Mouse (Mus musculus): ENCODE data around the gene Glb1l.

Gene Glb1l

DNA sequence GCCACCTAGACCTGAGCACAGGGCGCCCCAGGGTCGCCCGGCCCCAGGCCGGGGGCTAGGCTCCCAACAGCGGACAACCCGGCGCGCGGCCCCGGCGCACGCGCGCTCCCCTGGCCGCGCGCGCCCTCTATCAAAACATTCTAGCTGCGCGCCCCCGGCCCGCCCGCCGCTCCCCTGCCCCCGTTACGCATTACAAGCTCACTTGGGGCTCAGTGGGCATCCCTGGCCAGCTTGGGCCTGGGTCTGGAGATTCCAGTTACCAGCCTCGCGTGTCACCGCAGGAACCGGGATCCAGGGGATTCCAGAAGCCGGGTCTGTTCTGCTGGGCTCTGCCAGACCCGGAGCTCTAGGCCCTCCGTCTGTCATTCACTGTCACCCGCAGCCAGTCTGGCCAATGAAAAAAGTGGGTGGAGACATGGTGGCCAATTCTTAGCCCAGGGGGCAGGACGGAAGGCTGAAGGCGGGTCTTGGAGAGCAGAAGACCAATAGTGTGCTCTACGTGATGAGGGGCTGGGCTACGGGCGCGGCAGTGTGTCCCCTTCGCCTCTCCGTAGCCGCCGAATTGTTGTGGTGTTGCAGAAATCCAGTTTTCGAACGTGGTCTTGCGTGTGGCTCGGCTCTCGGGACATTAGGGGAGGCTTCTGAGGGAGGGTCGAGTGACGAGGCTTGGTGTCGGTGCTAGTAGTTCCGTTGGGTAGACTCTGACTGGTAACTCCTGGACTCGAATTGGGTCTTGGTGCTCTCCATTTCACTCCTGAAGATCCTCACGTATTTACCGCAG lies 18.8 kb downstream of the Glb1l start, which contains the start of the genes Ankzf1 and Atg9a:
Gene Ankzf1, plus strand, starts transcription at position 530 of the 781 bp plus-strand sequence.
Gene Atg9a, minus strand, starts transcription at position 575 of the 781 bp plus-strand sequence.
- peak; percentile 93 to 94 for DNase-seq

DNA sequence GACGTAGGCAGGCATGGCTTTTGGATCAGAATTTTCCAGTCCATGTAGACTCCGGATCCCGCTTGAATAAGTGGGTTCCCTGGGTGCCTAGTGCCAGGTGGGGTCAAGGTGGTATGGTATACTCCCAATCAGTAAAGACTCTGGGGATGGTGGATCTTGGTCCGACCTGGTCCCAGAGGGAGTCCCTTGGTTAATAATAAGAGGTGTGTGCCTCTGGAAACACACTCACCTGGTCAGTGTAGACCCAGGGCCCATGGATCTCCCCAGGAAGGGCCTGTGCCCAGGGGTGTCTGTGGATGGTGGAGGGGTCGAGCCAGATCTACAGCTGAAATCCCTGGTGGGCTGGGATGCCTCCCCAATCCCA lies 19.4 kb downstream of the Glb1l start:
- DNase-seq: no peak

DNA sequence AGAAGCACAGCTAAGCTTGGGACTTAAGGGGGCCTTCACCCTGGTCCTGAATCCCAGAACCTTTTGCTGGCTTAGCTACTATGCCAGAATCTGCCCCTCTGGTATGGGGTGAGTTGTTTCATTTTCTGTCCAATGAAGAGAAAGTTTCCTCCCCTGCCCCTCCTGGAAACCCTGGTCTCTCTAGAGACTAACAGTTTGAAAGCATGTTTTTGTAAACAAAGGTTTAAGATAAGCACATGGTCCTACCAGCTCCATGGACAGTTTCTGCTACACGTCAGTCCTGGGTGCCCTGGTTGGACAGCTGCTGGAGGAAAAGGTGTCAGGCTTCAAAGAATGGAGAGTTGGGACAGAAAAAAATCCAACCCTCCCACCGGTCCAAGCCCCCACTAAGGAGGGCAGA lies 20.0 kb downstream of the Glb1l start:
- no peak for DNase-seq

DNA sequence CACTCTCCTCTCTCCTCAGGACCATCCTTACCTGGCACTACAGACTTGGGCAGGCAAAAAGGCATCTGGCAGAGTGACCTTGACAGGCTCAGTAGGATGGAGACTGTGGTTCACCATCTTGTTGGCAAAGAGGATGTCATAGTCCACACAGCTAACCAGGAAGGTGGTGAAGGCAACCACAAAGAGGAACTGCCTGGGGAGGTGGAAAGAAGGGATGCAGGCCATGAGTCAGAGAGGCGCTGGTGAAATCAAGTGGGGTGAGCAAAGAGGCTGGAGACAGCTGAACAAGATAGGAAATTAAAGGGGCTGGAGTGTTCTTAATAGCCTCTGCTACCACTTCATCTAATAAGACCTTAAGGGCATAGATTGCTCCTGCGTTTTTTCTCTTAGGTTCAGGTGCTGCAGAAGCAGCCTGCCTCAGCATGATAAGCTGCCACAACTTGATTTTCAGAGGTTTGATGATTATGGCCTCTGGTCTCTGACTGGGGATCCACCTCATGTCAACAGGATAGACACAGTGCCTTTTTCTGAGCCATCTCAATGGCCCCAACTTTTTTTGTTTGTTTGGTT lies 22.6 kb downstream of the Glb1l start:
- DNase-seq: no peak

DNA sequence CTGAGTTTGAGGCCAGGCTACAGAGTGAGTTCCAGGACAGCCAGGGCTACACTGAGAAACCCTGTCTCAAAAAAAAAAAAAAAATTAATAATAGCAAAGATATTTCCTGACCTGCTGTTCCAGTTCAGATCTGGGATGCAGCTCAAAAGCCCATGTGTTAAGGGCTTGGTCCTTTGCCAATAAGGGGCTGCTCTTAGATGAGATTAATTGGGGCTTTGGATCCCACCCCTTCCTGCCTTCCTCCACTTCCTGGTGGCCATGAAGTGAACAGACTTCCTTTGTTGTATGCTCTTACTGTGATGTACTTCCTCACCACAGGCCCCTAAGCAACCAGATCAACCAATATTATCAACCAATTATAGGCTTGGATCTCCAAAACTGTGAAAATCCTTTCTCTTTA lies 23.5 kb downstream of the Glb1l start:
- DNase-seq: no peak

DNA sequence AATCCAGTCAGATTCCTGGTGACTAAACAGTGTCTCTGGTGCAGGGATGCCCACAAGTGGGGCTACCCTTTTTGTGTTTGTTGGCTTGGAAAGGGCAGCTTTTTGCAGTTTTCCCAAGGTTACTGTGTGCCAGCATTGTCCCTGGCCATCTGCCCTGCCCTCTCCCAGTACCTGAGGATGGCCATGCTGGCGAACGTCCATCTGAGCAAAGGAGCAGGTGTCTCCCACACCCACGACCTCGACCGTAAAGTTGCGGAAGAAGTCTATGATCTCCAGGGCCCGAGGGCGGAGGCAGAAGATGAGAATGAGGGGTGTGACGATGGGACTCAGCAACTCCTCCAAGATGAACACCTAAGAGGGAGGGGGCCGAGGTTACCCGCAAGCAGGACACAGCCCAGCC lies 25.1 kb downstream of the Glb1l start:
- peak; percentile 49 to 67 for DNase-seq

DNA sequence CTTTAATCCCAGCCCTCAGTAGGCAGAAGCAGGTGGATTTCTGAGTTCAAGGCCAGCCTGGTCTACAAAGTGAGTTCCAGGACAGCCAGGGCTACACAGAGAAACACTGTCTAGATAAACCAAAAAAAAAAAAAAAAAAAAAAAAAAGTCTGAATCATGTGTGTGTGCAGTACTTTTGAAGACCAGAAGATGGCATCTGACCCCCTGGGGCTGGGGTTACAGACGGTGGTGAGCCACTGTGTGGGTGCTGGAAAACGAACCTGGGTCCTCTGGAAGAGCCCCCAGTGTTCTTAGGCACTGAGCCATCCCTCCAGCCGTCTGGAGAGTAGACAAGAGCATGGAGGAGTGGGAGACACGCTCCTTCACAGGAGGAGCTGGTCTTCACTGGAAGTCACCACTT lies 28.5 kb downstream of the Glb1l start:
- no peak for DNase-seq

DNA sequence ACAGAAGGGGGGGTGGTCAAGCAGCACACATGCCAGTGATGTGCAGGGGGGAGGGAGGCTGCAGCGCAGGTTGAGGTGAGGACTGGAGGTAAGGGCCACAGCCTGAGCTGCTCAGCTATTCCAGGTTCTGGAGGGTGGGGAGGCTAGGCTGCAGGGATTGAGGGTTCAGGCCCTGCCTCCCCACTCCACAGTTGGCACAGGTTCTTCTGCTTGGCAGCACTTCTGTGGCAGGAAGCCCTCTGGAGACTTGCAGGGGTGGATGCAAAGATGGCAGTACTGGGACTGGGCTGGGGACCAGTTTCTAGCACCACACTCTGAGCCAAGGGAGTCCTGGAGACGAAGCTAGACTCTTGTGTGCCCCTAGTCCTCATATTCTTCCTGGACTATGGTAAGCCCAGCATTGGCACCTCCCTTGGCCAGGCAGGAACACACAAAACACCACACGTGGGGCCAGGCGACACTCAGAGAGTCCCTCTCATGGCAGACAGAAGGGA lies 29.2 kb downstream of the Glb1l start:
- DNase-seq: peak in 1 of 2 experiments; percentile 28

DNA sequence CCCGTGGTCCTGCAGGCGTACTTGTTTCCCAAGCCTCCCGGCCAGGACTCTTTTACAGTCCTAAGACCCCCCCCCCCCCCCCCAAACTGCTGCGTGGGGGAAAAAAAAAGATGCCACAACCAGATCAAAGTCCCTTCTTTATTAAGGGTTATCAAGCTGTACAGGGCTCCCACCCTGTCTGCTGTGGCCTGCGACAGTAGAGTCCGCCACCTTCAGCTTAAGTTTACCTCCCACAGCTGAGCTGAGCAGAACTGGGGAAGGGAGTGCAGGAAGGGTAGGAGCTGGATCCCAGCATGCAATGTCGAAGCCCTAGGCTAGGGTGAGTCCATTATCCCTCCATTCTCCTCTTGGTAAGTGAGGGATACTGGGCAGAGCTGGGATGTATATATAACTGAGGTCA lies 29.9 kb downstream of the Glb1l start:
- DNase-seq: no peak

DNA sequence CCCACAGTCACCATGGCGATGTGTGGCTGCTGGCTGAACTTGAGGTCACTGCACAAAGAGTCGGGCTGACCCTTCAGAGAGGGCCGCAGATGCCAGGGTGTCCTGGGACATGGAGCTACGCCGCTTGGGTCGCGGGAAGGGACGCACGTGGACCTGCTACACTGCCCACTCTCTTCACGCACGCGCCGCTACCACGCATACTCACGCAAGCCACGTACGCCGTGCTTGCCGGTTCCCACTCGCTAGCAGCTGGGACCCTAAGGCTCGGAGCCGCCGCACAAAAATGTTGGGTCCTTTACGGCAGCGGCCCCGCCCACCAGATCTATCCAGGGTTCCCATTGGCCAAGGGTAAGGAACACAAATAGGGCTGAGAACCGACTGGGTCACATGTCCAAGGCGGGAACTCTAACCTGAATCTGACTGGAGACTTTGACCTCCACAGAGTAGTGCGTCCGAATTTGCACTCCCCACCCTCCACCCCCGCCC lies 30.5 kb downstream of the Glb1l start, which contains the start of gene Abcb6:
Gene Abcb6, minus strand, starts transcription at position 288 of the 486 bp plus-strand sequence.
- DNase-seq: peak; percentile 86 to 89

DNA sequence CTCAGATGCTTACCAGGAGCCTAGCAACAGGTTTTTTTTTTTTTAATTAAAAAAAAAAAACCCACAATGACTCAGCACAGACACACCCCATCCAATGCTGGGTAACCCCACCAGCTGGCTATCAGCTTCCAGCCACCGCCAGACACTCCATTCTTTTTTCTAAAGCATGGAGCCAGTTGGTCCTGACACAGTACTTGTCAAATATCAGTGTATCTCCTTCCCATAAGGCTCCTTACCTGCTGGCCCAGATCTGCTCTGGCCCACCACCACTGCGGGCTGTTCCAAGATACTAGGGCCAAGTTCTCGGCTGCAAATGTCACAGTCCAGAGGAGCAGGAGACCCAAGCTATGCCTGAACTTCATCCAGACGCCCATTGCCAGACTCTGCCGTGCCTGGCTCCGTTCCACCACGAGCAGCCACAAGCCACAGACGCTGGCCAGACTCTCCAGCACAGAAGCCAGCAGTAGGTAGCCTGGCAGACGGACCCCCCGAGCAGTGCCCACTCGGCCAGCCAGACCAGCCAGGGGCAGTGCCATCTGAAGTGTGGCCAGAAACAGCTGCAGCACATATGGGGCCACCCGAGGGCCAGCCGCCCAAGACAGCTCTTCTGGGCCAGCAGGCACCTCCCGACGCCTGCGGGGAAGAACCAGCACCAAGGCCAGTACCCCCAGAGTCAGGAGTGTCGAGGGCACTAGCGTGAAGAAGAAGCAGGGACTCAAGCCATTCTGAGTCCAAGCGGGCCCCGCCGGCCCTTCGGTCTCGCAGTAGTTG lies 31.1 kb downstream of the Glb1l start:
- peak; percentile 61 to 74 for DNase-seq

DNA sequence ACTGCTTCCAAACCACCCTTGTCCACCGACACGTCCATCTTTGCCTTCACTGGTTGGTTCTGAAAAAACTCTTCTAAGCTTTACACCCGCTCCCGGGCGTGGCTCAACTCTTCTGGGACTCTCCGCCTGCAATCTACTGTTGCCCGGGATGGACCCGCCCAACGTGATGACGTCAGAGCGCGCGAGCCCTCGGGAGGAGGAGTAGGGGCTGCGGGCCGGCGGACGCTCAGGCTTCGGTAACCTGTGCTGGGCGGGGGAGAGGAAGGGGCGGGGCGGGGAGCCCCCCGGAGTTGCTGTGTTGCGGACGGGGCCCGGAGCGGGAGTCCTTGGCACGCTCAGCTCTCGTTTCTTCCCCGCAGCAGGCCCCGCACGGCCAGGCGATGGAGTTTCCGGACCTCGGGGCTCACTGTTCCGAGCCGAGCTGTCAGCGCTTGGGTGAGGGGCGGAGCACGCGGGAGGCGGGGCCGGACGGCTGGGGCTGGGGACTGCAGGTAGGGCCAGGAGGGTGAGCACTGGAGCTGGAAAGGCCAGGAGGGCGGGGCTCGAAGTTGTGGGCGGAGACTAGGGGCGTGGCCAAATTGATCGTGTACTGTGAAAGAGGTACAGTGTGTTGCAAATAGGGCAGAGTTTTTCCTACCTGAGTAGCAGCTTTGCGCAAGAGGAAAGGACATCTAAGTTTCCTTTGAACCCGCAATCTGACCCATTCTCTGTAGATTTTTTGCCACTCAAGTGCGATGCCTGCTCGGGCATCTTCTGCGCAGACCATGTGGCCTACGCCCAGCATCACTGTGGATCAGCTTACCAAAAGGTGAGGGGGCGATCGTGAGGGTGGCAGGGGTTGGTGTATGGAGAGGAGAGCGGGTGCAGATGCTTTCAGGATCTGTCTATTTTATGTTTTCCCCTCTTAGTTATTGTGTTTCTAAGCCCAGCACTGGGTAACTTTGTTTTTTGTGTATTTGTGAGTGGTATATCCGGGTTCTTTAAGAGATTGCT lies 41.8 kb downstream of the Glb1l start, which contains the start of gene Zfand2b:
Gene Zfand2b, plus strand, starts transcription at position 175 of the 993 bp plus-strand sequence.
- peak; percentile 97 to 98 for DNase-seq

DNA sequence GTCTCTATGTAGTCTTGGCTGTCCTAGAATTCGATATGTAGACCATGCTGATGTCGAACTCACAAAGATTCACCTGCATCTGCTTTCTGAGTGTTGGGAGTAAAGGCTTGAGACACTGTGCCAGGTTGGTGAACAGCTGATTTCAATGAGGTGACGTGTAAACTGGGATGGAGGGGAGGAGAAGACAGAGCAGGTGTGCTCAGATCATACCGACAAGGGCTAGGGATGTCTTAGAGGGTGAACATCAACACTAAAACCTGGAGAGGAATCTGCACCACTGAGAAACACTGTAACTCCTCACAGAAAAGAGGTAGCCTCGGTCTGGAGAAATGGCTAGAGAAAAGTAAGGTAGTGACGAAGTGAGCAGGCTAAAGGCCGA lies 42.5 kb downstream of the Glb1l start:
- no peak for DNase-seq

DNA sequence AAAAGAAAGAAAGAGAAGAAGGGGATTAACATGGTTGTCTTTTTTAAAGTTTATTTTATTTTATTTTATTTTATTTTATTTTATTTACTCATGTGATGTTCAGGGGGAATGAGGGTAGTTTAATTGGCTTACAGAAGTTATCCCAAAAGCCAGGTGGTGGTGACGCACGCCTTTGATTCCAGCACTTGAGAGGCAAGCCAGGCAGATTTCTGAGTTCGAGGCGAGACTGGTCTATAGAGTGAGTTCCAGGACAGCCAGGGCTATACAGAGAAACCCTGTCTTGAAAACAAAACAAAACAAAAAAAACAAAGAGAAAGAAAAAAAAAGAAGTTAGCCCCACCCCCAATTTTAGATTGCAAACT lies 50.4 kb downstream of the Glb1l start:
- no peak for DNase-seq

DNA sequence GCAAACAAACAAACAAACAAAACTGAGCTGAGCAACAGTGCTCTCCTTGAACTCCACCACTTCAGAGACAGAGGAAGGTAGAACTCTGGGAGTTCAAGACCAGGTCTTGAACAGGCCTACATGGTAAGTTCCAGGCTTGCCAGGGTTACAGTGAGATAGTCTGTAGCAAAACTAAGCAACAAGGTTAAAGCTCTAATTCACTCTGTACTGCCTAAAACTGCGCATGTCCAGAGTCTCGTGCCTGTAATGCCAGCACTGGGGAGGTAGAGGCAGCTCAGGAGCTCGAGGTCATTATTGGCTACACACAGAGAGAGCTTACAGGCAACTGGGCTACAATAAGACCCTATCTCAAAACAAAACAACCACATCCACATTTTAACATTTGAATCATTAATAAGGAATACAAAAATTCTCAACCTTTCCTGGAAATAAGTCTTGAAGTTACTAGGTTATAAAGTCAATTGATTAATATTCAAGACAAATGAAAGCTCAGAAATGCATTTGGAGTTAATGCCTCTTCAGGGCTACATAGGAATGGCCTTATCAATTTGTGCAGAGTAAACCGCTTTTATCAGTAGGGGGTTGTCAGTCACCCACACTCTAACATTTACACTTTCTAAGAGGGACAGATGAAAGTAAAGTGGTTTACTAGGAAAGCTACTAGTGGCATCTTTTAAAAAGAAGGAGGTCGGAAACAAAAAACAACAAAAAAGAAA lies 50.9 kb downstream of the Glb1l start:
- no peak for DNase-seq

DNA sequence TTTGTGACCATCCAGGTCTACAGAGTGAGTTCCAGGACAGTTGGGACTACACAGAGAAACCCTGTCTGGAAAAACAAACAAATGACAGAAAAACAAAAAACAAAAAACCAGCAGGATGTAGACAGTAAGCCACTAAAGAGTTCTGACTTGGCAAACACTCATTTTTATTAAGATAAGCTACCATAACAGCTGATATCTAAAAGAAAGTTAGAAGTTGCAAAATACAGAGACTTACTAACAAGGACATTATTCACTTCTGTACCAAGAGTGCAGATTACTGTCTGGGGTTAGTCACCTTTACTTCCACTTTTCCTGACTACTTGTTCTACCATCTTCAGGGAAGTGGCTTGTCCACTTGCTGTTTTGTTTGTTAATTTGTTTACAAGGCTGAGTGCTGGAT lies 51.6 kb downstream of the Glb1l start:
- no peak for DNase-seq

DNA sequence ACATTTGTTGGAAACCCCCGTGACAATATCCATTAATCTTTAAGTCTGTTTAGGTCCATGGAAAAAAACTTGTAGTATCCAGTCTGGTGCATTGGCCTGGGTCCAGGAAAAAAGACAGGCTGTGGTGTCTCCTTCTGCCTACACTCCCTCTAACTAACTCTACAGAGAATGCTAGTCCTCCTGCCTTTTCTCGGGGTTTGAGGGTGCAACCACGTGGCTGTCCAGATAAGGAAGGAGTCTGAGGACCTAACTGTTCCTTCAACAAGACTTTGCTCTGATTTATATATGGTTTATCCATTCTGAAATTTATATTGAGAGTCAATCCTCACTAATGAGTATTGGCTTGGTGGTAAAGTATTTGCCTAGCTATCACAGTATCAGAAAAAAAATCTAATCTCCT lies 54.8 kb downstream of the Glb1l start:
- DNase-seq: no peak

DNA sequence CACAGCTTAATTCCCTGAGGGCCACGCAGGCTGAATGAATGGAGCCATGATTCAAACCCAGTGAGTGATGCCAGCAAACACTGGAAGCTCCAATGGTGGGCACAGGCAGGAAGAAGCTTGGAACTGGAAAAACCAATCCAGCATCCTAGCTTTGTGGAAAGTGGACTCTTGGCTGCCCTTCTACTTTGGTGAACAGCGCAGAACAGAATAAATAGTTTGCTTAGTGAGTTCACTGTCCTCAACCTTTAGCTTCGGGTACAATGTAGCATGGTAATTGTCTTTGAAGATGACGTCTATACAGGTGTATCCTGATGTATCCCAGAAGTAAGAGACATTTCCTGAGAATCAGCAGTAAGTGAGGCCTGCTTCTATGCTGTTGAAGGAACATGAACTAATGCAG lies 61.9 kb downstream of the Glb1l start:
- DNase-seq: no peak
